Mouse (Mus musculus): Measurements from ENCODE around the gene Rmi2.

DNA sequence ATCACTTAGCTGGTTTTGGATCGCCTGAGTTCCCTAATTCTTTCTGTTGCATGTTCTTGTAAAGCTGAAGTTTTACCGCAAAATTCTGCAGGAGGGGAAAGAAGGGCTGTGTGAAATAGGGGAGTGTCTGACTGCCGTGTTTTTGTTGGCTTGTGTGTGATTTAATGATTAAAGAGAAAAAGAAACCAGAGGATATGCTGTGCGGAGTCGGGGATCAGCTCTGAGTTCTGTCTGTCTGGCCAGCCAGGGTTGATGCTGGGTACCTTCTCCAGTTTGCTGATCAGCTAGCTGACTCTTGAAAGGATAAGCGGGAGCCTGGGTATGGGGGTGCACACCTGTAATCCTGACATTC is 9.4 kb downstream of the Rmi2 start:
- TF ChIP-seq POLR2A (IDR thresholded peaks at IDR 0.05; ENCODE audit: extremely low read depth, insufficient read depth, low read length) (no peak), CTCF (IDR thresholded peaks at IDR 0.05; ENCODE audit: low read depth, low read length) (no peak)
